Mouse (Mus musculus): Measurements from ENCODE around the gene Vps45.
"Not testable (repeated sequence)": the region's sequence is repeated elsewhere in the genome, so short reads cannot be mapped to it uniquely, and the experiment has no call there.

The Vps45 gene

GRCm38 (mm10) chr3:96078711-96079110, 20.4 kb upstream of the Vps45 start:
- DNase-seq (ENCODE audit: extremely low spot score), result no peak

GRCm38 (mm10) chr3:96078066-96078465, 19.8 kb upstream of the Vps45 start:
- DNase-seq (ENCODE audit: extremely low spot score), result no peak

- DNase-seq (ENCODE audit: extremely low spot score), result no peak
Measured at GRCm38 (mm10) chr3:96072921-96073486, 14.7 kb upstream of the Vps45 start.

GRCm38 (mm10) chr3:96070241-96070640, 12.0 kb upstream of the Vps45 start:
- DNase-seq (ENCODE audit: extremely low spot score), result no peak

- DNase-seq (ENCODE audit: extremely low spot score), result no peak
Measured at GRCm38 (mm10) chr3:96069542-96069941, 11.3 kb upstream of the Vps45 start.

- DNase-seq (ENCODE audit: extremely low spot score), result no peak
Measured at GRCm38 (mm10) chr3:96069046-96069445, 10.8 kb upstream of the Vps45 start.

- DNase-seq (ENCODE audit: extremely low spot score), result no peak
Measured at GRCm38 (mm10) chr3:96066741-96067140, 8.5 kb upstream of the Vps45 start.

GRCm38 (mm10) chr3:96065754-96066375, 7.6 kb upstream of the Vps45 start:
- DNase-seq (ENCODE audit: extremely low spot score), result peak; percentile 60

- no peak for DNase-seq (ENCODE audit: extremely low spot score)
Measured at GRCm38 (mm10) chr3:96065147-96065546, 6.9 kb upstream of the Vps45 start.

GRCm38 (mm10) chr3:96064217-96064616, 6.0 kb upstream of the Vps45 start:
- DNase-seq (ENCODE audit: extremely low spot score), result no peak

- no peak for DNase-seq (ENCODE audit: extremely low spot score)
Measured at GRCm38 (mm10) chr3:96063299-96063698, 5.0 kb upstream of the Vps45 start.

GRCm38 (mm10) chr3:96060146-96060545, 1.9 kb upstream of the Vps45 start:
- DNase-seq (ENCODE audit: extremely low spot score), result no peak

- peak; percentile 91 for DNase-seq (ENCODE audit: extremely low spot score)
Measured at GRCm38 (mm10) chr3:96057747-96058204, 490 bp downstream of the Vps45 start.

GRCm38 (mm10) chr3:96056031-96056430, 2.2 kb downstream of the Vps45 start:
- DNase-seq (ENCODE audit: extremely low spot score), result no peak

- DNase-seq (ENCODE audit: extremely low spot score), result no peak
Measured at GRCm38 (mm10) chr3:96055294-96055693, 3.0 kb downstream of the Vps45 start.

GRCm38 (mm10) chr3:96051839-96052238, 6.4 kb downstream of the Vps45 start:
- peak; percentile 26 for DNase-seq (ENCODE audit: extremely low spot score)

GRCm38 (mm10) chr3:96051186-96051585, 7.1 kb downstream of the Vps45 start:
- no peak for DNase-seq (ENCODE audit: extremely low spot score)

- no peak for DNase-seq (ENCODE audit: extremely low spot score)
Measured at GRCm38 (mm10) chr3:96050779-96051178, 7.5 kb downstream of the Vps45 start.

- not testable (repeated sequence) for DNase-seq (ENCODE audit: extremely low spot score)
Measured at GRCm38 (mm10) chr3:96044559-96044958, 13.7 kb downstream of the Vps45 start.

- no peak for DNase-seq (ENCODE audit: extremely low spot score)
Measured at GRCm38 (mm10) chr3:96043104-96043503, 15.2 kb downstream of the Vps45 start.

GRCm38 (mm10) chr3:96041079-96041478, 17.2 kb downstream of the Vps45 start:
- DNase-seq (ENCODE audit: extremely low spot score), result no peak

- DNase-seq (ENCODE audit: extremely low spot score), result no peak
Measured at GRCm38 (mm10) chr3:96040663-96041006, 17.6 kb downstream of the Vps45 start.

GRCm38 (mm10) chr3:96039857-96040662, 18.2 kb downstream of the Vps45 start:
- no peak for DNase-seq (ENCODE audit: extremely low spot score)

Data from embryo, embryonic 9.5 days (tissue).